Mouse (Mus musculus): ENCODE data around the gene Nek8.

Gene Nek8

DNA sequence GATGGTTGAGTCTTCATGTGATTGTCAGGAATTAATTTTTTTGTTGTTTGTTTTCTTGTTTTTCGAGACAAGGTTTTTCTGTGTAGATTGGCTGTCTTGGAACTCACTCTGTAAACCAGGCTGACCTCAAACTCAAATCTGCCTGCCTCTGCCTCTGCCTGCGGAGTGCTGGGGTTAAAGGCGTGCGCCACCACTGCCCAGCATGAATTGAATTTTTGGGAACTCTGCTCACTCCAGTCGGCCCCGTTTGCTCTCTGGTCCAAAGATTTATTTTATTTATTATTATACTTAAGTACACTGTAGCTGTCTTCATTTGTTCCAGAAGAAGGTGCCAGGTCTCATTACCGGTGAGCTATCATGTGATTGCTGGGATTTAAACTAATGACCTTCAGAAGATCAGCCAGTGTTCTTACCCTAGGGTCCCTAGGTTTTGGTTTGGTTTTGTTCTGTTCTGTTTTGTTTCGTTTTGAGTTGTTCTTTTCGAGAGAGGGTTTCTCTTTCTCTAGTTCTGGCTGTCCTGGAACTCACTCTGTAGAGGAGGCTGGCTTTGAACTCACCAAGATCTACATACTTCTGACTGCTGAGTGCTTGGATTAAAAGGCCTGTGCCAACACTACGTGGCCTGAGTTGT, 7.5 kb upstream of the Nek8 start:
- no peak for DNase-seq (ENCODE audit: low spot score in 2 of 2)

DNA sequence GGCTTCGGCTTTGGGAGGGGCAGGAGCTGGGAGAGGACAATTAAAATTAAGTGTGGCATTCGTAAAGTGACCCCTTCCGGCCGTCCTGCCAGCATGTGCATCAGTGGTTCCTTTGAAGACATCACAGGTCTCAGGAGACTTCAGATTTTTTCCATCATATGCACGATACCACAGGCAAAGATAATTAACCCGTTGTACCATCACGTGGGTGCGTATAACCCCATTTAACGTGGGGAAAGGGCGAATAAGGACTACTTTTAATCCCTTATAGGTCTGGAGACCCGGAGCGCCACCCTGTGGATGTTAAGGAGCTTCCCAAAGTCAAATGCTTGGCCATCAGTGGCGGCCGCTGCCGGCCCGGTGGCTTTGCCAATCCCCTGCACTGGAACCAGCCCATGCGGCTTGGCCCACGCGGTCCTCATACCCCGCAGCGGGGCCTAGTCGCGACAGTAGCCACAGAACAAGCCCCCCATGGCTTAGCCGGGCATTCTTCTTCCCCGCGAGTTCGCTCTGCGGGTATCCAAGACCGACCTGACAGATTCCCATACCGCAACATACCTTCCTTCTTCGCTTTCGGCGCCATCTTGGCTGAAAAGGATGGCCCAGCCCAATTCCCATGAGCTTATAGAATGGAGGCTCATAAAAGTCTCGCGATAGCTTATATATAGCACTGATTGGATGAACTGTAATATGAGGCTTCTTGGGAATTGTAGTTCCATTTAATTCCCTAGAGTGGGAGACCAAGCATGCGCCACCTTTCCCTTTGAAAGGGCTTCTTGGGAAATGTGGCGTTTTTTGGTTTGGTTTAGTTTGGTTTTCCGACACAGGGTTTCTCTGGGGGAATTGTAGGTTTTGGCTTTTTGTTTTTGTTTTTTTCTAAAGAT, 6.7 kb upstream of the Nek8 start, which contains the start of gene Rpl23a:
Gene Rpl23a (minus strand): TSS at position 624 of the 884 bp plus-strand sequence.
- DNase-seq (ENCODE audit: low spot score in 2 of 2) = peak; percentile 58 to 69

DNA sequence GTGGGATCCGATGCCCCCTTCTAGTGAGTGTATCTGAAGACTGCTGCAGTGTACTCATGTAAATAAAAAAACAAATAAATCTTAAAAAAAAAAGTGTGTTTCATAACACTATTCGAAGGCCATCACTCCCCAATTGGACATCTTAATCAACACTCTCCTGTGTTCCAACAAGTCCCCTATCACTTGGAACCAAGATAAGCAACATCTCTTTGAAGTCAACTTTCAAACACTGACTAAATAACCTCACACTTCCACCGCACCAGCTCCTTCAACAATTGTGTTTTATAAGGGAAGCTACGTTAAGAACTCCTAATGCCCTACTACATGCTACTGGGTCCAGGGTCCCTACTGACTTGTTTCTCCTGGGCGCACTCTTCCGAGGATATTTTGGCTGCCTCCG, 6.0 kb upstream of the Nek8 start:
- DNase-seq (ENCODE audit: low spot score in 2 of 2) = no peak

DNA sequence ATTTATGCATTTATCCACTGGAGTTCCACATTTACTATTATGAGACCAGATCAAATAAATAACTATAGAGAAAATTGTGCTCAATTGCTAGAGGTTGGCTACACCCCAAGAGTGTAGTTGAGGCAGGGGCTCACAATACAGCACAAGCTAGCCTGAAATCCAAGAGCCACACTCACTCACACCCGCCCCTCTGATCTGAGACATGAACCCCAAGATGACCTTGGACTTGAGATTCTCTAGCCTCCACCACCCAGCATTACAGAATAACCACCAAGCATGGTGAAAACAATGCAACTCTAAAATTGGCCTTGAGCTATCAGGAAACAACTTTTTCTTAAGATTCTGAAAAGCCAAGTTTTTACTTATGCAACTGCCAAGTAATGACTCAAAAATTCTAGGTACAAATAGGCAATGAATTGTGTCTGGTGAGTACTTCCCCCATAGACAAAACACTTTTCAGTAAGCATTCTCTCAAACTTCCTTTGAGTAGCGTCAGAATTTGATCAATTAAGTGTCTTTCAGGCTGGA, 5.4 kb upstream of the Nek8 start:
- no peak for DNase-seq (ENCODE audit: low spot score in 2 of 2)

DNA sequence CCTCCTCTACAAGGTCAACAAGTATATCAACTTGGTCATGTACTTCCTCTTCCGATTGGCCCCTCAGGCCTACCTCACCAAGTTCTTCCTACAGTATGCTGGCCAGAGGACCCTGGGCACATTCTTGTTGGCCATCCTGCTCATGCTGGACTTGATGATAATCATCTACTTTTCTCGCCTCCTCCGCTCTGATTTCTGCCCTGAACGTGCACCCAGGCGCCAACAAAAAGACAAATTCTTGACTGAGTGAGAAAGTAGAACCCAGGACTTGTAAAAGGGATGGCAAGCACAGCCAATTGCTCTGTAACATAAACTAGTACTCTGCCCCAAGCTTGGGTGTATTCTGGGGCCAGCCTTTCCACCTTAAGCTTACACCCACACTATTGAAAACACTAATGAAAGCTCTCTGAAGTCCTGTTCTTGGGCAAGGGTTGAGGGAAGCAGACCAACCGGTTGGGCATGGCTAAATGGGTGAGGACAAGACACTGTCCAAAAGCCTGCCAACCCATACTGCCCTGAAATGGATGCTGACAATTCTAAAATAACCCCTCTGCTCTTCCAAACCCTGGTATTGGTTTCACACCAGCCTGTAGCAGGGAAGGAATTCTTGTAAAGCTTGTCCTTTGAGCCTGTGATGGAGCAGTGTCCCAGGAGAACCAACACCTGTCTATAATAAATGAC, 3.7 kb upstream of the Nek8 start:
- no peak for DNase-seq (ENCODE audit: low spot score in 2 of 2)

DNA sequence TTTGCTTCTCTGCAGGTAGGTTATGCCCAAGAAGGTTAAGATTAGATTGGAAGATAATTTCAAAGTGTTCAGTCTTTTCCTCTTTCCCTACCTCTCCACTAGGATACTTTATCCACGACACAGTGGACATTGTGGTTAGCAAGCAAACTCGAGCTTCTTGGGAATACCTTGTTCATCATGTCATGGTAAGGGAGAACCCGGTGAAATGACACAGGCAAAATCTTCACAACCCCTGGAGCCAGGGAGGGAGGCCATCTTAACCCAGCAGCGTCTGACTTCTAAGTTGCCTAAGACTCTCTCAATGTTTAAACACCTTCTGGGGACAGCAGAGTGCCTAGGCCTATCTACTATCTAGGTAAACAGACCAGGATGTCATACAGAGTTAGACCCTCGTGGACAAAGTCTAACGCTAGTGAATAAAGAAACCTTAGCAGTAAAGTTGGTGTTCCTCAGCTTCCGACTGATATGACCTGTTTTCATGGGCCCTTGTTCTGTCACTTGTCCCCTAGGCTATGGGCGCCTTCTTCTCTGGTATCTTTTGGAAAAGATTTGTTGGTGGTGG, 3.0 kb upstream of the Nek8 start:
- no peak for DNase-seq (ENCODE audit: low spot score in 2 of 2)

DNA sequence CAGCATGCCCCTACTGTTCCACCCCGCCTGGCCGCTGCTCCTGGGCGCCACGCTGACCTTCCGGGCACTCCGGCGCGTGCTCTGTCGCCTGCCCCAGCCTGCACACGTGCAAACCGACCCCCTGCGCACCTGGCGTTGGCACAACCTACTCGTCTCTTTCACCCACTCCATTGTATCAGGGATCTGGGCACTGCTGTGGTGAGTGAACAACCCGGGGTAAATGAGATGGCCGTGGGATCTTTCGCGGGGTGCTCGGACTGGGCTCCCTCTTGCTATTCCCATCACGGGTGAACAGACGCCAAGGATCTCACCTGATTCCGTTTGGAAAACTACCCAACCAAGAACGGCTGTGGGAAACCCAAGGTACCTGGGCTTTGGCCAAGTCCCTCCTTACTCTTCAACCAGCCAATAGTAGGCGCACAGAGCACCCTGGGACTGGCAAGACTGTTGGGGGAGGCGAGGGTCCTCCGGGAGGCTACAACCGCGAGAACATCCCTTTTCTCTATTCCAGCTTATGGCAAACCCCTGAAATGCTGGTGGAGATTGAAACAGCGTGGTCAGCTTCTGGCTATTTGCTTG, 2.5 kb upstream of the Nek8 start:
- no peak for DNase-seq (ENCODE audit: low spot score in 2 of 2)

DNA sequence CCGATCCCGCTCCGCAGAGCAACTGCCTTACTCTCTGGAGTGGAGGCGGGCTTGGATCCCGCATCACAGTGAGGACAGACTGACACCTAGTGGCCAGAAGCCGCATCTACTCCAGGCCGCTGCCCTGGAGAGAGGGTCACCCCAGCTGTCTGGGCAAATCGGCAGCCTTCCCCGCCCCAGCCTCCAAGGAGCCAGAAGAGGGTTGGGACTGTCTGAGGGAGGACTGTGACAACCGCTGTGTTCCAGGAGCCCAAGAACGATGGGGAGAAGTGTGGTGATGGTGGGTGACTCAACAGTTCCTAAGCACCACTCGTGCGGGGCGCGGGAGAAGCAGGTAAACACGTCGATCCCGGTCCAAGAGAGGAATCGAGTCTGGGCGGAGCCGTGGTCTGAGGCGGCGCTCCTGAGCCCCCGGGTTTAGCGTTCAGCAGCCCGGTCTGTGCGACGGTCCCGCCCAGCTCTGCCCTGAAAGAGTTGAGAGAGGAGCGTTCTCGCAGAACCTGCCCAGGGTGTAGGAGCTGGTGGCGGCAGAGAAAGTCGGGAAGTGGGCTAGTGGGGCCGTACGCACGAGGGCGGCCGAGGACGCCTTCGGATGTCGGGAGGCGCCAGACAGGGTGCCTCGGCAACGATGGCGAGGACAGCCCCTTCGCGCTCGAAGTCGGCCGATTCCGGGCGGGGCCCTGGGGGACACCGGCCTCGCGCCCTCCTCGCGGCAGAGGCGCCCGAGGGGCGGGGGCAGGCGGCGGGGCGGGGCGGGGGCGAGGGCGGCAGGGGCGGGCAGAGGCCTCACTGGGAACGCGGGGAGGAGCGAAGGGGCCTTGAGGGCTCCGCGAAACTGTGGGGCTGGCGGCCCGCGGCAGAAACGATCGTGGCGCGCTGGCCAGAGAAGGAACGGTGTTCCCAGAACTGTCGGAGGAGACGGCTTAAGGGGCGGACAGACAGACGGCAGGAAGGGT, 1.7 kb upstream of the Nek8 start:
- peak; percentile 92 to 95 for DNase-seq (ENCODE audit: low spot score in 2 of 2)

DNA sequence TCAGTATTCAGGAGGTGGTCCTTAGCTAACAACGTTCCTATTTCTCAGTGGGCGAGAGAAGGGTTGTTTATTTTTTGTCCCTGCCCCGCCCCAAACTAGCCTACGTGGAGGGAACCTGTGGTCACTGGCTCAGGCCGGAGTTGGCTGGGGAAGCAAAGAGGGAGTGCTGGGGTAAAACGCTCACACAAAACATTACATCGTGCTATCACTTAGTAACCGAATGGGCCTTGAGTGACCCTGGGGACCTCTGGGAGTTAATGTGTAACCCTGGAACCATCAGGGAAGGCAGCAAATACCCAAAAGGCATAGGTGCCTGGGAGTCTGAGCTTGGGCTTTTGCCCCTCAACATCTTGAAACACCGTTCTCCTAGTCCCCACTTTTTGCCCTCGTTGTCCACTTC, 962 bp upstream of the Nek8 start:
- DNase-seq (ENCODE audit: low spot score in 2 of 2) = peak in 1 of 2 experiments; percentile 47

DNA sequence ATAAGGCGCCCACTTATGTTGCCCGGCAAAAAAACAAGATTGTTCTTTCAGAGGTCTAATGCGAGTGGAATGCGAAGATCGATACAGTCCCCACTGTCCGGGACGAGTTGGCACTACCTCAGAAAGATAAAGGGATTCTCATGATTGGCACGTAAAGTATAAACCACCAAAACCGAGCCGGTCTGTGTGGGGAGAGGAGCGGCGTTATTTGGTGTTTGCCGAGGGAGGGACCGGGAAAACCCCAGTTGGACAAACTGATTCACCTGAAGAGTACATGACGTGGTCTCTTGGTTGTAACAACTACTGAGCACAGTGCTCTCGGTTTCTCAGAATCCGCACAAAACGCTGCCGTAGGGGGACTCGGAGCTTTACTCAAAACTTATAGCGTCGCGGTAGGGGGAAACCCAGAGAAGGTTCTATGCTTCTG, 443 bp upstream of the Nek8 start:
- no peak for DNase-seq (ENCODE audit: low spot score in 2 of 2)

DNA sequence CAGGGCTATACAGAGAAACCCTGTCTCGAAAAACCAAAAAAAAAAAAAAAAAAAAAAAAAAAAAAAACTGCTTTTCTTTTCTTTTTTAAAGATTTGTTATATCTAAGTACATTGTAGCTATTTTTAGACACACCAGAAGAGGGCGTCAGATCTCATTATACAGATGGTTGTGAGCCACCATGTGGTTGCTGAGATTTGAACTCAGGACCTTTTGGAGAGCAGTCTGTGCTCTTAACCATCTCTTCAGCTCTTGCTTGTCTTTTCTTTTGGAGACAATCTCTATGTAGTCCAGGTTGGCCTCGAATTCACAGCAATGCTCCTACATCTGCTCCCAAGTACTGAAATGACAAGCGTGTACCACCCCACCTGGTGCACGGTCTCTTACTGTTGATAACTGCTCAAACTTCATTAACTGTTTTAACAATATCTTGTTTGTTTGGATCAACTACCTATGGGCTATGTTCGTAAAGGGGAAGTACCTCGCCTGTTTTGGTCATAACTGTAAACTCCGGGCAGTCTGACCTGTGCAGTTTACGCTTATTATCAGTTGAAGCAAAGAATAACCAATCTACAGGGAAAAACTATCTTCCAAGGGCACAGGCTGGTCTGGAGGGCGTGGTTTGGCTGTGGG, 589 bp downstream of the Nek8 start:
- DNase-seq (ENCODE audit: low spot score in 2 of 2) = no peak

DNA sequence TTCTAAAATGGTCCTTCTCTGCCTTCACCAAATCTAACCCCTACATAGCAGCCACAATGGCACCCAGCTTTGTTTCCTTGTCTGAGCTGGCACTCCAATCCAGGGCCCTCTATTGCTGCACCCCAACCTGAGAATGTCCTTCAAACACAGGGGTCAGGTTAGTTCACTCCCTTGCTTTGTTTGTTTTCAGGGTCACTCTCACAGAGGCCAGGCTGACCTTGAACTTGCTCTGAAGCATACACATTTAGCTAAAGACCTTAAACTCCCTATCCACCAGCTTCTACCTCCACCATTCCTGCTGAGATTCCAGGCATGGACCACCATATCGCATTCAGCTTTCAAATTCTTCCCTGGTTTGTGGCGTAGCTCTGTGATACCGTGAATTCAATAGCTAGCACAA, 2.0 kb downstream of the Nek8 start:
- no peak for DNase-seq (ENCODE audit: low spot score in 2 of 2)

DNA sequence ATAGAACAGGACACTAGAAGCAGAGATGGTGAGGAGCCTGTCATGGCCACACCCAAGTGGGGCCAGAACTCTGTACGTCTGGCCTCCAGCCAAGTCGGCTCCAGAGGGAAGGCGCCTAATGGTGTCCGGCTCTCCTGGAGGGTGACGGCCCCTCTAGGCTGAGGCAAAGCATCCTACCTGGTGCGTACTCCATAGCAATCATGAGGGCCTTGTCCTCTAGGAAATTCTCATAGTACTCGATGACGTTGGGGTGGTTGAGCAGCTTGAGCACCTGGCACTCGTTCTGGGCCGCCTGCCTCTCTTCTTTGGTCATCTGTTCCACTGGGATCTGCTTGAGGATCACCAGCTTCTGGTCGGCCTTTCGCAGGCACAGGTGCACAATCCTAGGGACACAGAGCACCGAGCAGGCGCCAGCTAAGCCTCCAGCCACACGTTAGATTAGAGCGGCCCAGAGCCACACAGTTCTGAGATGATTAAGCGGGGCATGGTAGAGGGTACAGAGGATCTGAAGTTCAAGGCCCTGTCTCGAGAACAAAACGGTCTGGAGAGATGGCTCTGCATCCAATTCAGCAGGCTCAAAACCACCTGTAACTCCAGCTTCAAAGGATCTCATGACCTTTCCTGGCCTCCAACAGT, 3.6 kb downstream of the Nek8 start:
- no peak for DNase-seq (ENCODE audit: low spot score in 2 of 2)

DNA sequence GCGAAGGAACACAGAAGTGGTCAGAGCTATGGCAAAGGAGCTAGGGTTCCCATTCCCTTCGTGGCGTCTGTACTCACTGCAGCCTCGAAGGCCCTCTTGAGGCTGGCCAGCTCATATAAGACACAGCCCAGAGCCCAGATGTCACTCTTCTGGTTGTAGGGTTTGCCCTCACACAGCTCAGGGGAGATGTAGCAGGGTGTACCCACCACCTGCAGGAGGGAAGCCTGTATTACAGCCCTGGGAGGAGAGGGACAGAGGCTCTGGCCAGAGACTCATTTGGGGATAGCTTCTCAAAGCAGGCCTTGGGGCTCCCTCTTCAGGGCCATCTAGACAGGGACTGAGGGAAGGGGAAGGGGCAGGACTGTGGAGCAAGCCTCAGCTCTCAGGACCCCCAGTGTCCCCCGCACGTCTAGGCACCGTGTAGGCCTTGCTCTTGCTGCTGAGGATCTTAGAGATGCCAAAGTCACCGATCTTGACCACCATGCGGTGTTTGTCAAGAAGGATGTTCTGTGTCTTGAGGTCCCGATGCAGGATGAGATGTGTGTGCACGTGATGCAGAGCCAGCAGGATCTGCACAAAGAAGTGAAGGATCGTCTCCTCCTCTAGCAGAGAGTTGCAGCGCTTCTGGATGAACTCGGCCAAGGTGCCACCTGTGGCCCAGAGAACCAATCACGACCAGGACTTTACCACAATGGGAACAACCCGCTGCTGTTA, 4.3 kb downstream of the Nek8 start:
- no peak for DNase-seq (ENCODE audit: low spot score in 2 of 2)

DNA sequence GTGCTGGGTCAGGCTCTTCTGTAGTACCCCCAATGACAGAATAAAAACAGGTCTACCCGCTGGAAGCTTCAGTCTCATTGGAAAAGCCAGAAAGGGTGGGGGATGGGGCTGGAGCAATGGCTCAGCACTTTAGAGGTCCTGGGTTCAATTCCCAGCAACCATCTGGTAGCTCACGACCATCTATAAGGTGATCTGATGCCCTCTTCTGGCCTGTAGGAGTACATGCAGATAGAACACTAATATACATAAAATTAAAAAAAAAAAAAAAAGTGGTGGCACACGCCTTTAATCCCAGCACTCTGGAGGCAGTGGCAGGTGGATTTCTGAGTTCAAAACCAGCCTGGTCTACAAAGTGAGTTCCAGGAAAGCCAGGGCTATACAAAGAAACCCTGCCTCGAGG, 5.1 kb downstream of the Nek8 start:
- no peak for DNase-seq (ENCODE audit: low spot score in 2 of 2)

DNA sequence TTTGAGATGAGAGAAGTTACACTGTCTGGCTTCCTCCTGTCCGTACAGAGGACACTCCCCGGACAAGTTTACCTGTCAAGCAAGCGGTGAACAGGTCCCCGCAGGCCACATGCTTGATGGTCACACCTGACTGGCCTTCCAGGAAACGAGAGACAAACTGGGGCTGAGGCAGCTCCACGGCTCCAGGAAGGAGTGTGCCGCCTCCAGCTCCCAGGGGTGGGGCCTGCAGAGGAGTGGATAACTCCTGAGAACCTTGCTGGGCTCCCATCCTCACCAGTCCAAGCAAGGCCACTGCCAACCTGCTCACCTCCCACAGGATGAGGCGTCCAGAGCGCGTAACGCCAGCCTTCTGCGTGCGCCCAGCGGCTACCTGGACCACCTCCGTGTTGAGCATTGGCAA, 6.2 kb downstream of the Nek8 start:
- DNase-seq (ENCODE audit: low spot score in 2 of 2) = no peak

DNA sequence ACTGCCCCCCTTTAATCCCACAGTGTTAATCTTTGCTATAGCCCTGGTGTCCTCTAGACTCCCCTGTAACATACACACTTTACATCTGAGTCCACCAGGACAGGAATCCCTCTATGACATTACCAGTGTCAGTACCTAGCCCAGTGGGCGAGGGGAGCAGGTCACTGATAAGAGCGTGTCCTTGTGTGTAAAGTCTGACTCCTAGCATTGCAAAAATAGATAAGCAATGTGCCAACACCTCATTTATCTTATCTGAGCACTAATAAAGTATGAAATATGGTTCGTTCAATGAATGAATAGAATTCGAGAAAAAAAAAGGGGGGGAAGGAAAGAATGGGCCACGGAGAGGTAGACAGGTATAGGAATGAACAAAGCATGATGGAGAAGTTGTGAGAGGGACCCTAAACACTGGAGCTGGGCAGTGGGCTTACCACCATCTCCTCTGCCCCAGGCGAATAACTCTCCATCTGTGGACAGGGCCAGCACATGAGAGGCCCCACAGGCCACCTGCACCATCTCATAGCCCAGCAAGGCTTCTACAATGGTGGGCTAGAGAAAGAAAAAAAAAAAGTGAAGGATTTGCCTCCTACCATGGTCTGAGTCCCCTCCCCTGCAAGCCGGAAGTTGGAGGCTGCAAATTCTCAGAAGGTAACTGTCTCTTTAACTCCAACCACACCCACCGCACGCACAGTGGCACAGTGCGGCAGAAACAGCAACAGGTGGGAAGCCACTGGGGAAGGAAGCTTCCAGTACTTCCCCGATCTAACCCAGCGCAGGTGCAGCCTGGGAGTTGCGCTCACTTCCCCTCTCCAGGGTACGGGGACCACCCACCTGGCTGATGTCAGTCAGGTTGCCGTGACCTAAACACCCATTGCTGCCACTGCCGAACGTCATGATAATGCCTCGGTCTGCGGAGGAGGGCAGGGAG, 7.7 kb downstream of the Nek8 start:
- peak in 1 of 2 experiments; percentile 42 for DNase-seq (ENCODE audit: low spot score in 2 of 2)
